Mouse (Mus musculus) embryonic fibroblast, embryonic 13.5 days (primary cell): ENCODE measurements around the gene Efcab11.

Experiments used
- CTCF ChIP-seq: IDR thresholded peaks from 2 replicates; pipeline ENCODE4 v1.5.1; 2011; ENCODE audit warnings: mild to moderate bottlenecking, control low read depth, low read length, moderate library complexity, borderline replicate concordance; ENCODE audit not compliant: insufficient read depth
- POLR2A ChIP-seq: IDR thresholded peaks from 2 replicates; pipeline ENCODE4 v1.6.1; 2011; ENCODE audit warnings: low read depth, mild to moderate bottlenecking, control low read depth, low read length, moderate library complexity

DNA sequence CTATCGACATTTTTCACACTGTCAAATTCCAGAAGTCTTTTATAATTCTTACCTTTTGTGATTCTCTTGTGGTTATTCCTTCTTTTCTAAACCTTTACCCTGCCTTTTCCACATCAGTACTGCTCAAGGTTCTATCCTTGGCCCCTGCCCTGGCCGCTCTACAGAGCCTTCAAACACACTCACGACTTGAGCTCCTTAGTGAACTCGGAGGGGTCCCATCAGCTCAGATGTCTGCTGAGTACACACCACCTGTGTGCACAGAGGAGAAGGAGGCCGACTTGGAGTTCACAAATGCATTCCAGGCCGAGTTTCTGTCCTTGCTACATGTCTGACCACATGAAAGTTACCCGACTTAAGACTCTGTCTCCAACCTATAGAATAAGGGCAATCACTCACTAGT lies 113.2 kb downstream of the Efcab11 start:
- TF ChIP-seq CTCF (no peak), POLR2A (no peak)
